Mouse (Mus musculus) c-Kit-positive CD71-negative TER-119-negative erythroid progenitor cells, embryonic 14.5 days (primary cell): Measurements from ENCODE around the gene Gtf2ird2.

Source experiments
- DNase-seq: peaks from one replicate; pipeline ENCODE4 v3.0.0-alpha.2; 2013; ENCODE audit warnings: low read depth

Gtf2ird2 gene

GRCm38 (mm10) chr5:134183162-134183561, 657 bp upstream of the Gtf2ird2 start:
- no peak for DNase-seq

GRCm38 (mm10) chr5:134186059-134186458, 2.2 kb downstream of the Gtf2ird2 start:
- DNase-seq = no peak

- peak; percentile 70 for DNase-seq
Observed at GRCm38 (mm10) chr5:134186961-134187731, 3.3 kb downstream of the Gtf2ird2 start.

GRCm38 (mm10) chr5:134188571-134188970, 4.8 kb downstream of the Gtf2ird2 start:
- DNase-seq = no peak

- DNase-seq = no peak
Observed at GRCm38 (mm10) chr5:134193664-134194063, 9.8 kb downstream of the Gtf2ird2 start.

- DNase-seq = no peak
Observed at GRCm38 (mm10) chr5:134206721-134207120, 22.9 kb downstream of the Gtf2ird2 start.

- DNase-seq = no peak
Observed at GRCm38 (mm10) chr5:134209931-134210554, 26.2 kb downstream of the Gtf2ird2 start.

GRCm38 (mm10) chr5:134214021-134214806, 30.4 kb downstream of the Gtf2ird2 start:
- no peak for DNase-seq

- DNase-seq = no peak
Observed at GRCm38 (mm10) chr5:134217900-134218299, 34.1 kb downstream of the Gtf2ird2 start.

GRCm38 (mm10) chr5:134221278-134221677, 37.5 kb downstream of the Gtf2ird2 start:
- DNase-seq = no peak

GRCm38 (mm10) chr5:134221708-134222150, 37.9 kb downstream of the Gtf2ird2 start:
- no peak for DNase-seq

GRCm38 (mm10) chr5:134225110-134225901, 41.5 kb downstream of the Gtf2ird2 start:
- DNase-seq = no peak

GRCm38 (mm10) chr5:134226946-134227345, 43.1 kb downstream of the Gtf2ird2 start:
- no peak for DNase-seq

GRCm38 (mm10) chr5:134227574-134228248, 43.9 kb downstream of the Gtf2ird2 start:
- DNase-seq = no peak

- no peak for DNase-seq
Observed at GRCm38 (mm10) chr5:134228249-134228638, 44.4 kb downstream of the Gtf2ird2 start.

GRCm38 (mm10) chr5:134229391-134229790, 45.6 kb downstream of the Gtf2ird2 start, which contains the start of gene Ncf1:
Ncf1 (minus strand) TSS chr5:134229625.
- DNase-seq = no peak

GRCm38 (mm10) chr5:134231376-134231775, 47.6 kb downstream of the Gtf2ird2 start:
- no peak for DNase-seq

GRCm38 (mm10) chr5:134232111-134232510, 48.3 kb downstream of the Gtf2ird2 start:
- DNase-seq = no peak

- no peak for DNase-seq
Observed at GRCm38 (mm10) chr5:134232568-134232967, 48.7 kb downstream of the Gtf2ird2 start.

GRCm38 (mm10) chr5:134233244-134233651, 49.4 kb downstream of the Gtf2ird2 start:
- DNase-seq = no peak

GRCm38 (mm10) chr5:134234205-134234604, 50.4 kb downstream of the Gtf2ird2 start:
- DNase-seq = no peak
